8 mouse cellular contexts compared by ENCODE assay signal in the genomic region with DNA sequence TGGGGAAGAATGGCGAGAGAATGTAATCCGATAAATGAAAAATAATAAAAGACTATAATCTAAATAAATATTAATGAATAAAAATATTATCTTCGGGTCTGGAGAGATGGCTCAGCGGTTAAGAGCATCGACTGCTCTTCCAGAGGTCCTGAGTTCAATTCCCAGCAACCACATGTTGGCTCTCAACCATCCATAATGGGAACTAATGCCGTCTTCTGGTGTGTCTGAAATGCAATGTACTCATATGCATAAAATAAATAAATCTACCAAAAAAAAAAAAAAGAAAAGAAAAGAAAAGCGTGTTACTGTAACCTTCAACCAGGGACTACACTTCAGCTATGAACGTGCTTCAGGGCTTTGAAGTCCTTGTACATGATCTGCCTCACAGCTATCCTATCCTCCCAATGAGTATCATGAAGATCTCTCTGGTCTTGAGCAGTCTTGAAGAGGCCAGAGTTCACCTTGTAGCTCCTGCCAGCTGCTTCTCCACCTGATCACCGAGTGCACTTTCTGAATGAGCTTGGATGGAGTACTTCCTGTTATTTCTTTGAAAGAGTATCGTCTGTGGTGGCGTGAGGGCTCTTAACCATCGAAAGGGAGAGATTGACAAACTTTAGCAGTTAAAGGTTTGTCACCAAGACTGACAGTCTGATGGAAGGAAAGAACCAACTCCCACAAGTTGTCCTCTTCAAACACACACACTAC. TPM values are rescaled to one million over a fixed set of nuclear protein-coding genes. Genes with fewer than 3 reads are reported as not detected.
A peak's percentile ranks its signal among the peaks of the same experiment; 100 is the strongest.
DNase-seq lines count a peak whose midpoint lies in the region; ATAC-seq lines count a peak whose summit lies in the region.

A gene (minus strand): TSS at position 118 of the 705 bp plus-strand sequence.

- H3K4me1 ChIP-seq in kidney, embryonic 15.5 days: peaks cover 8% of the 10 kb centered on the region
- peaks cover 8% of the 10 kb centered on the region for H3K4me1 ChIP-seq in lung, embryonic 16.5 days (replicated peaks; ENCODE audit: control insufficient read depth, insufficient read depth, low read length)

- no peaks in the 10 kb centered on the region for H3K27me3 ChIP-seq in kidney, embryonic 15.5 days
- no peaks in the 10 kb centered on the region for H3K27me3 ChIP-seq in lung, embryonic 16.5 days (ENCODE audit: control insufficient read depth, insufficient read depth, low read depth, low read length)
- H3K27me3 ChIP-seq in splenic B cell, adult 2 months (ENCODE audit: control insufficient read depth, insufficient read depth, low read length, poor library complexity, severe bottlenecking): no peaks in the 10 kb centered on the region

- no peaks in the 10 kb centered on the region for H3K9me3 ChIP-seq in kidney, embryonic 15.5 days (replicated peaks)
- no peaks in the 10 kb centered on the region for H3K9me3 ChIP-seq in lung, embryonic 16.5 days (ENCODE audit: control insufficient read depth, low read length)

- peaks cover 8% of the 10 kb centered on the region for H3K36me3 ChIP-seq in kidney, embryonic 15.5 days
- H3K36me3 ChIP-seq in lung, embryonic 16.5 days (ENCODE audit: control insufficient read depth, insufficient read depth, low read length): peaks cover 7% of the 10 kb centered on the region; the same call in 1 of the 2 replicates
- no peaks in the 10 kb centered on the region for H3K36me3 ChIP-seq in splenic B cell, adult 2 months (ENCODE audit: control insufficient read depth, insufficient read depth, low read length, poor library complexity, severe bottlenecking)

- peak within 1 kb of the TSS; percentile 95 for H3K27ac ChIP-seq in kidney, embryonic 15.5 days
- peak within 1 kb of the TSS; percentile 96 for H3K27ac ChIP-seq in lung, embryonic 16.5 days (ENCODE audit: low read length)

- H3K4me3 ChIP-seq in kidney, embryonic 15.5 days (replicated peaks): peak within 1 kb of the TSS; percentile 92
- H3K4me3 ChIP-seq in lung, embryonic 16.5 days (ENCODE audit: low read length): peak within 1 kb of the TSS; percentile 88

- peak within 1 kb of the TSS; percentile 71 for H3K4me2 ChIP-seq in kidney, embryonic 15.5 days
- peak within 1 kb of the TSS; percentile 73 for H3K4me2 ChIP-seq in lung, embryonic 16.5 days (ENCODE audit: low read depth, low read length)

- peak; percentile 31; the same call in 1 of the 2 replicates for ATAC-seq in kidney, embryonic 15.5 days (replicated peaks; ENCODE audit: low FRiP score)
- no peak for ATAC-seq in inflammation-experienced regulatory T-cells, adult 6 months
- ATAC-seq in lung, embryonic 16.5 days (ENCODE audit: low read depth): peak; percentile 9; the same call in 1 of the 2 replicates

- DNase-seq in kidney, postnatal 25 days: no peak
- DNase-seq in adrenal gland, postnatal 10 days: no peak
- no peak for DNase-seq in gastrocnemius, adult 8-10 months (ENCODE audit: low spot score in 2 of 2)
- DNase-seq in splenic B cell, adult 2 months (ENCODE audit: low read depth, low spot score): peak; percentile 20
- DNase-seq in frontal cortex, postnatal 36 days (ENCODE audit: low spot score in 2 of 2): no peak

- 50% methylated on average over 12 of the region's 12 CpGs for WGBS in kidney, embryonic 15.5 days
- WGBS in lung, embryonic 16.5 days: 30% methylated on average over 12 of the region's 12 CpGs

- peak within 1 kb of the TSS; percentile 91 for H3K9ac ChIP-seq in kidney, embryonic 15.5 days
- H3K9ac ChIP-seq in lung, embryonic 16.5 days (ENCODE audit: low read length): peak within 1 kb of the TSS; percentile 97

RNA-seq across cellular contexts. Expression of the gene that starts here (rescaled TPM):
- polyA plus RNA-seq in kidney, embryonic 15.5 days (2015; fragmentation: Nextera tagmentation; extraction: Ambion mirVana): 311 and 324 TPM in 2 replicates
- total RNA-seq in adrenal gland, postnatal 10 days (2021): 100 to 1,000 TPM; 107 to 112 TPM
- total RNA-seq in gastrocnemius, adult 8-10 months (2022): 10 to 100 TPM; 43.8 to 54.3 (median 53.0) TPM
- polyA plus RNA-seq in inflammation-experienced regulatory T-cells, adult 6 months (2017; shearing (Covaris generic)): 100 to 1,000 TPM; 222 to 246 (median 230) TPM
- polyA plus RNA-seq in lung, embryonic 16.5 days (2015; fragmentation: Nextera tagmentation; extraction: Ambion mirVana): 266 and 312 TPM in 2 replicates
